Mouse (Mus musculus) urinary bladder, postnatal 36 days (tissue): ENCODE results near the gene Gpr4.

Source experiments
- DNase-seq, 2 experiments: peaks; one replicate each; pipeline ENCODE4 v3.0.0; 2022; ENCODE audit warnings: low spot score in 2 of 2, mixed read lengths in 1 of 2

Gene Gpr4

GRCm38 (mm10) chr7:19211996-19212755 is at the start of gene Gpr4:
Gene Gpr4 (plus strand): TSS chr7:19212538.
- DNase-seq: no peak

- no peak for DNase-seq
Measured at GRCm38 (mm10) chr7:19162928-19163327, 49.4 kb upstream of the Gpr4 start.

GRCm38 (mm10) chr7:19163752-19164151 is 48.6 kb upstream of the Gpr4 start:
- DNase-seq: no peak

- DNase-seq: no peak
Measured at GRCm38 (mm10) chr7:19164189-19164588, 48.1 kb upstream of the Gpr4 start.

GRCm38 (mm10) chr7:19164978-19165377 is 47.4 kb upstream of the Gpr4 start:
- no peak for DNase-seq

- DNase-seq: no peak
Measured at GRCm38 (mm10) chr7:19165656-19166423, 46.5 kb upstream of the Gpr4 start, which contains the start of gene Gipr. Gene Gipr (minus strand): TSS chr7:19166127.

GRCm38 (mm10) chr7:19166990-19167389 is 45.3 kb upstream of the Gpr4 start:
- DNase-seq: no peak

GRCm38 (mm10) chr7:19169506-19169905 is 42.8 kb upstream of the Gpr4 start:
- DNase-seq: no peak

GRCm38 (mm10) chr7:19170142-19170541 is 42.2 kb upstream of the Gpr4 start:
- DNase-seq: no peak

- DNase-seq: no peak
Measured at GRCm38 (mm10) chr7:19171831-19172230, 40.5 kb upstream of the Gpr4 start.

GRCm38 (mm10) chr7:19172874-19173273 is 39.5 kb upstream of the Gpr4 start:
- DNase-seq: peak in 1 of 2 experiments; percentile 63

- DNase-seq: no peak
Measured at GRCm38 (mm10) chr7:19175708-19176515, 36.4 kb upstream of the Gpr4 start, which contains the start of gene Eml2. Gene Eml2 (plus strand): TSS chr7:19176421.

GRCm38 (mm10) chr7:19176516-19176947 is 35.8 kb upstream of the Gpr4 start:
- DNase-seq: no peak

- no peak for DNase-seq
Measured at GRCm38 (mm10) chr7:19177216-19177615, 35.1 kb upstream of the Gpr4 start.

GRCm38 (mm10) chr7:19178035-19178434 is 34.3 kb upstream of the Gpr4 start:
- no peak for DNase-seq

- DNase-seq: peak; percentile 67 to 70
Measured at GRCm38 (mm10) chr7:19178443-19179092, 33.8 kb upstream of the Gpr4 start.

GRCm38 (mm10) chr7:19179173-19179572 is 33.2 kb upstream of the Gpr4 start:
- peak in 1 of 2 experiments; percentile 58 for DNase-seq

- DNase-seq: no peak
Measured at GRCm38 (mm10) chr7:19179936-19180335, 32.4 kb upstream of the Gpr4 start.

- DNase-seq: peak in 1 of 2 experiments; percentile 27
Measured at GRCm38 (mm10) chr7:19180862-19181429, 31.4 kb upstream of the Gpr4 start.

- peak in 1 of 2 experiments; percentile 32 for DNase-seq
Measured at GRCm38 (mm10) chr7:19184250-19184649, 28.1 kb upstream of the Gpr4 start.

- no peak for DNase-seq
Measured at GRCm38 (mm10) chr7:19184758-19185157, 27.6 kb upstream of the Gpr4 start.
